In the genomic region with DNA sequence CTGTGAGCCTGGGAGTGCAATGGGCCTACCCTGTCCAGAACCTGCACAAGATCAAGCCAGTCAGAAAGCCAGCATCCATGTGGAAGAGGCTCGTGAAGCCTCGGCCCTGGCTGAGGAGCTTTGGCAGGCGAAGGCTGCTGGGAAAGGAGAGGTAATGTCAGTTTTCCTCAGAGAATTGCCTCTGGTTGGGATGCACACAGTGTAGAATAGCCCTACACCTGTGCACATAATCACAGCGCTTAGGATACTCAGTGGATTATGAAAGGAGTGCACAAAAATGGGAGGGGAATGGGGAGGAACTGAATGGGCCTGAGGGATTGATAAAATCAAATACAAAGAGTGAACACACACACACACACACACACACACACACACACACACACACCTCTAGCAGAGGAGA, we compare ENCODE assay signal across 14 mouse cellular contexts.
"Had no signal": no experiment of that assay in that cellular context is flagged by ENCODE, and none has a peak within 500 bp of the region (broad histone marks: within the 10 kb centered on the region; RNA-seq: fewer than 3 reads in every experiment).

No protein-coding gene starts in this region.

- H3K4me3 ChIP-seq: kidney, embryonic 15.5 days; left cerebral cortex, adult 2 months; liver, embryonic 13.5 days; lung, embryonic 15.5 days; megakaryocyte, embryonic 14.5 days had no signal

- H3K4me2 ChIP-seq: kidney, embryonic 15.5 days; liver, embryonic 13.5 days; lung, embryonic 15.5 days had no signal

- DNase-seq: kidney, adult 2 months; kidney, postnatal 14 days; liver; liver, embryonic 13.5 days; liver, postnatal 0 days; lung, postnatal 14 days; retina, postnatal 1 day; thymus, postnatal 14 days had no signal

- H3K36me3 ChIP-seq: kidney, embryonic 15.5 days; liver, embryonic 13.5 days; lung, embryonic 15.5 days had no signal

- H3K9me3 ChIP-seq: kidney, embryonic 15.5 days; liver, embryonic 13.5 days; lung, embryonic 15.5 days; megakaryocyte, embryonic 14.5 days had no signal

- H3K27ac ChIP-seq: kidney, embryonic 15.5 days; left cerebral cortex, adult 2 months; liver, embryonic 13.5 days; lung, embryonic 15.5 days; macrophage had no signal

- H3K4me1 ChIP-seq: kidney, embryonic 15.5 days; liver, embryonic 13.5 days; lung, embryonic 15.5 days; megakaryocyte, embryonic 14.5 days had no signal

- H3K9ac ChIP-seq: kidney, embryonic 15.5 days; liver, embryonic 13.5 days; liver, postnatal 0 days; lung, embryonic 15.5 days had no signal

- H3K27me3 ChIP-seq: kidney, embryonic 15.5 days; liver, embryonic 13.5 days; lung, embryonic 15.5 days; megakaryocyte, embryonic 14.5 days had no signal

- ATAC-seq: intestine, embryonic 16.5 days; liver, postnatal 0 days had no signal
